ENCODE assay signal across 14 mouse cellular contexts in the genomic region with DNA sequence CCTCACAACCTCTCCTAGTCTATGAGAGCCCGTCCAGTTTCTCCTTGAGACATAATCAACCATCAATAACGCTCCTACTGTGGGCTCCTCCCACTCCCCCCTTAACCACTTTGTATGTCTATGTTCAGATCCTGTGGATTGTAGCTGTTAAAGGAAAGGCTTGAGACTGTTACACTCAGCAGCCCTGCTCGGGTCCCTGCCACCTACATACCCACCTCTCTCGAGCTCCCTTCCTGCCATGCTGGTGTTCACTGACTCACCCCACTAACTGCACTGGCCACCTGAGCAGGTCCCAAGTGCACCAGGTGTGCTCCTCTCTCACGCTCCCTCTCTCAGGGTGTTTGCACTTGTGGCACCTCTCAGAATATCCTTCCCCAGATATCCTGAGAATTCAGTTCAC.
"Had no signal": no experiment of that assay in that cellular context is flagged by ENCODE, and none has a peak within 500 bp of the region (broad histone marks: within the 10 kb centered on the region; RNA-seq: fewer than 3 reads in every experiment).

No protein-coding gene starts in this region.

- H3K9me3 ChIP-seq: limb, embryonic 15.5 days; midbrain, embryonic 10.5 days; neural tube, embryonic 15.5 days had no signal

- H3K27me3 ChIP-seq: limb, embryonic 15.5 days; neural tube, embryonic 15.5 days had no signal

- DNase-seq: kidney, adult 8-10 months; kidney, postnatal 25 days; lung, embryonic 14.5 days; lung, postnatal 10 days; midbrain, embryonic 14.5 days; right cerebral cortex, adult 18-20 months; right cerebral cortex, postnatal 25 days; thymus, postnatal 4 days had no signal

- H3K4me2 ChIP-seq: limb, embryonic 15.5 days; lung, embryonic 14.5 days; neural tube, embryonic 15.5 days had no signal

- H3K4me1 ChIP-seq: limb, embryonic 15.5 days had no signal

- H3K4me3 ChIP-seq: left cerebral cortex, adult 2 months; limb, embryonic 15.5 days; midbrain, embryonic 10.5 days; myocyte; neural tube, embryonic 15.5 days had no signal

- H3K9ac ChIP-seq: limb, embryonic 15.5 days; lung, embryonic 14.5 days; neural tube, embryonic 15.5 days had no signal

- H3K27ac ChIP-seq: left cerebral cortex, adult 2 months; limb, embryonic 15.5 days; macrophage; midbrain, embryonic 10.5 days; neural tube, embryonic 15.5 days had no signal

- H3K36me3 ChIP-seq: limb, embryonic 15.5 days; midbrain, embryonic 10.5 days; neural tube, embryonic 15.5 days had no signal
